Mouse (Mus musculus) cortical plate, adult 2 months (tissue): ENCODE measurements around the gene Kcna7.

Source experiments
- CTCF ChIP-seq: fragments of 200-500 bp; IDR thresholded peaks from 2 replicates; pipeline ENCODE4 v1.5.1; 2011; ENCODE audit warnings: mild to moderate bottlenecking, control low read depth, low read length; ENCODE audit not compliant: insufficient read depth; ENCODE audit errors: extremely low read depth
- POLR2A ChIP-seq: fragments of 200-500 bp; IDR thresholded peaks from 2 replicates; pipeline ENCODE4 v1.6.1; 2011; ENCODE audit warnings: mild to moderate bottlenecking, low read length, control low read depth; ENCODE audit not compliant: insufficient read depth; ENCODE audit errors: extremely low read depth

DNA sequence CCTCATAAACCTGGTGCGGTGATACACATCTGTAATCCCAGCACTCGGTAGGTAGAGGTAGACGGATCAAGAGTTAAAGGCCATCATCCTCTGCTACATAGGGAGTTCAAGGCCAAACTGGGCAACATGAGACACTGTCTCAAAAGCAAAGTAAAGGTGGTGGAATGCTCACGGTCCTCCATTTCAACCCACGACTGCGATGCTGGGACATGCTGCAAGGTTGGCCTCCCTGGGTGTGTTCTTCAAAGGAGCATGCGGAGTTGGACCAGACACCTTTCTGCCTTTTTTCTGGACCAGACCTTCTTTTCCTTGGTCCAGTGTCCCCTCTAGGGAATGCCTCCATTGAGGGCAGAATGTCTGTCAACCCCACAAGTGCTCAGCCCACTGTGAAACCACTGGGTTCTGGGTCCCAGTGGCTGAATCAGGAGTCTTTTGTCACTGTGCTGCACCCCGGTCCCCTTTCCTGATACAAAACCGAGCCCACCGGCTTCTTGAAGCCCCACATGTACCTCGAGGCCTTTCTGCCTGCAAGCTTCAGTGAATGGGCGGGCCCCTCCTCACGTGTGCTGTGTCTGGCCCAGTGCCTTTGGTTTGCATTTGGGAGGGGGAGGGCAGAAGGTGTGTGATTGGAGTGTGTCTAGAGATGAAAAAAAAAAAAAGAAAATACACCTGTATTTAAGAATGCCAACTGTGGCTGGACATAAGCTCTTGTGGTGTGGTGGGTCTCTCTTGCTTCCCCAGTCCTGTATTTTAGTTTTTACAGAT is 50.7 kb downstream of the Kcna7 start:
- TF ChIP-seq CTCF (no peak), POLR2A (no peak)
